In genomic region chr11:41010096-41010495, GRCm38 (mm10) we compare ENCODE assay signal across 17 mouse cellular contexts.
"Had no signal": no experiment of that assay in that cellular context is flagged by ENCODE, and none has a peak within 500 bp of the region (broad histone marks: within the 10 kb centered on the region; RNA-seq: fewer than 3 reads in every experiment).

No protein-coding gene starts in this region.

- H3K4me1 ChIP-seq: kidney, embryonic 15.5 days; limb, embryonic 12.5 days; limb, embryonic 15.5 days; midbrain, embryonic 13.5 days had no signal

- H3K9ac ChIP-seq: kidney, embryonic 15.5 days; limb, embryonic 12.5 days; limb, embryonic 15.5 days; liver, embryonic 14.5 days; liver, postnatal 0 days; lung, embryonic 14.5 days; midbrain, embryonic 13.5 days had no signal

- ATAC-seq: liver, postnatal 0 days; lung, postnatal 0 days; midbrain, embryonic 13.5 days; midbrain, embryonic 16.5 days had no signal

- H3K9me3 ChIP-seq: kidney, embryonic 15.5 days; limb, embryonic 12.5 days; limb, embryonic 15.5 days had no signal

- H3K36me3 ChIP-seq: kidney, embryonic 15.5 days; limb, embryonic 12.5 days; limb, embryonic 15.5 days; midbrain, embryonic 13.5 days had no signal

- H3K27me3 ChIP-seq: kidney, embryonic 15.5 days; limb, embryonic 12.5 days; limb, embryonic 15.5 days; midbrain, embryonic 13.5 days had no signal

- DNase-seq: kidney, postnatal 14 days; kidney, postnatal 4 days; liver, postnatal 0 days; lung, embryonic 14.5 days; thymus, adult 2 months; thymus, postnatal 14 days; thymus, postnatal 4 days had no signal

- H3K27ac ChIP-seq: kidney, embryonic 15.5 days; left cerebral cortex, adult 2 months; limb, embryonic 12.5 days; limb, embryonic 15.5 days; liver, embryonic 14.5 days; macrophage; midbrain, embryonic 13.5 days had no signal

- H3K4me3 ChIP-seq: kidney, embryonic 15.5 days; left cerebral cortex, adult 2 months; limb, embryonic 12.5 days; limb, embryonic 15.5 days; midbrain, embryonic 13.5 days had no signal

- H3K4me2 ChIP-seq: kidney, embryonic 15.5 days; limb, embryonic 12.5 days; limb, embryonic 15.5 days; liver, embryonic 11.5 days; lung, embryonic 14.5 days; midbrain, embryonic 13.5 days had no signal
